Mouse (Mus musculus) ES-Bruce4 (cell line): ENCODE measurements around the gene Sh3bgr.

Source experiments
- CTCF ChIP-seq: IDR thresholded peaks from one replicate; pipeline ENCODE4 v1.8.1; 2011; ENCODE audit warnings: low read depth, low read length
- POLR2A ChIP-seq: IDR thresholded peaks from one replicate; pipeline ENCODE4 v1.8.1; 2011; ENCODE audit warnings: low read length; ENCODE audit not compliant: insufficient read depth

DNA sequence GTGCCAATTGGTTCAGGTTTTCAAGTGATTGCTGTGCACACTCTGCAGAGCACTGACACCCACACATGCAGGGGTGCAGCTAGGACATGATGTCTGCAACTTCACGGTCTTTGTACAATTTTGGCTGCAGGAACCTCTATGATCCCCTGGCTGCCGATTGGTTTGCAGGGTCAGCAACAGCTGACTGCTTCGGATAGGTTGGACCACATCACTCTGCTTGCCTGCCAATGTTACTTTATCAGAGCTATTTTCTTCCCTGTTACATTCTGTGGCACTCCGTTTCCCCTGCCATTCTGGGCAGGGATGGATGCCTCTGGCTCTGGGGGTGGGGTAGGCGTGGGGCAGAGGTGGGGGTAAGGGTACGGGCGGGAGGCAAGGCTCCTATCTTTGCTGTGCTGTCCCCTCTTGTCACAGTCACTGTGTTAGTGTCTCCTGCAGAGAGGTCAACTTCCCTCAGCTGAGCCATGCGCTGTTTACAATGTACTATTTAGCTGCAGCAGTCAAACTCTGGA lies 28.9 kb downstream of the Sh3bgr start:
- TF ChIP-seq POLR2A: no peak
- TF ChIP-seq CTCF: no peak
